Comparison of ENCODE assay signal across 11 mouse cellular contexts in genomic region chr4:153217541-153217980, GRCm38 (mm10).
DNase-seq lines count a peak whose midpoint lies in the region; ATAC-seq and TF ChIP-seq lines count a peak whose summit lies in the region.
"Had no signal": no experiment of that assay in that cellular context is flagged by ENCODE, and none has a peak within 500 bp of the region (broad histone marks: within the 10 kb centered on the region; RNA-seq: fewer than 3 reads in every experiment).

No protein-coding gene starts in this region.

- H3K4me1 ChIP-seq in limb, embryonic 15.5 days, result peaks cover 7% of the 10 kb centered on the region
- no peaks in the 10 kb centered on the region for H3K4me1 ChIP-seq in hindbrain, embryonic 14.5 days (replicated peaks; ENCODE audit: control insufficient read depth, insufficient read depth, low read length)

- H3K4me3 ChIP-seq in layer of hippocampus, adult 2 months, result no peak overlapping the region
- no peak overlapping the region for H3K4me3 ChIP-seq in limb, embryonic 15.5 days
- H3K4me3 ChIP-seq in hindbrain, embryonic 14.5 days (replicated peaks; ENCODE audit: low read length), result no peak overlapping the region
- H3K4me3 ChIP-seq: erythroblast, embryonic 14.5 days; neural tube, embryonic 13.5 days had no signal

- H3K9me3 ChIP-seq in limb, embryonic 15.5 days, result no peaks in the 10 kb centered on the region
- no peaks in the 10 kb centered on the region for H3K9me3 ChIP-seq in hindbrain, embryonic 14.5 days (ENCODE audit: control insufficient read depth, low read length)

- peak overlapping the region; percentile 18; the same call in 1 of the 2 replicates for H3K27ac ChIP-seq in layer of hippocampus, adult 2 months
- no peak overlapping the region for H3K27ac ChIP-seq in limb, embryonic 15.5 days
- H3K27ac ChIP-seq in hindbrain, embryonic 14.5 days, result no peak overlapping the region
- H3K27ac ChIP-seq: macrophage; neural tube, embryonic 13.5 days had no signal

- H3K4me2 ChIP-seq in limb, embryonic 15.5 days, result no peak overlapping the region
- H3K4me2 ChIP-seq in hindbrain, embryonic 14.5 days (replicated peaks), result no peak overlapping the region
- H3K4me2 ChIP-seq: neural tube, embryonic 13.5 days had no signal

- 63% methylated on average over 9 of the region's 9 CpGs for WGBS in limb, embryonic 15.5 days
- WGBS in hindbrain, embryonic 14.5 days, result 78% methylated on average over 9 of the region's 9 CpGs

- intact Hi-C loops in heart, postnatal 10 days (cut with DNase I), result no loop called here

- H3K36me3 ChIP-seq in limb, embryonic 15.5 days, result no peaks in the 10 kb centered on the region
- no peaks in the 10 kb centered on the region for H3K36me3 ChIP-seq in hindbrain, embryonic 14.5 days (replicated peaks; ENCODE audit: control insufficient read depth, insufficient read depth)
- H3K36me3 ChIP-seq: neural tube, embryonic 13.5 days had no signal

- DNase-seq in layer of hippocampus, adult 2 months (ENCODE audit: low spot score in 2 of 2), result no peak
- no peak for DNase-seq in layer of hippocampus, postnatal 14 days (ENCODE audit: low spot score in 2 of 2)
- DNase-seq in adrenal gland, postnatal 36 days, result peak; percentile 21 to 37
- peak; percentile 27 to 43 for DNase-seq in heart, postnatal 10 days
- no peak for DNase-seq in hindbrain, embryonic 14.5 days (ENCODE audit: low spot score)
- DNase-seq in spleen, adult 12 weeks (ENCODE audit: low spot score), result no peak
- DNase-seq in urinary bladder, postnatal 10 days (ENCODE audit: low spot score), result no peak

- ATAC-seq in limb, embryonic 15.5 days (ENCODE audit: insufficient number of reproducible peaks, low FRiP score, low TSS enrichment, low read depth), result peak; percentile 37; the same call in 1 of the 2 replicates
- ATAC-seq in hindbrain, embryonic 14.5 days (ENCODE audit: low FRiP score), result no peak

- TF ChIP-seq CTCF in layer of hippocampus, adult 2 months (conservative IDR thresholded peaks at IDR 0.05), result no peak

- no peak overlapping the region for H3K9ac ChIP-seq in limb, embryonic 15.5 days
- no peak overlapping the region for H3K9ac ChIP-seq in hindbrain, embryonic 14.5 days
- H3K9ac ChIP-seq: neural tube, embryonic 13.5 days had no signal

- 0 out of 2 replicates have a peak, but pooled peaks cover 3% of the 10 kb centered on the region for H3K27me3 ChIP-seq in limb, embryonic 15.5 days
- H3K27me3 ChIP-seq in hindbrain, embryonic 14.5 days (ENCODE audit: control insufficient read depth, insufficient read depth, low read length), result no peaks in the 10 kb centered on the region
- H3K27me3 ChIP-seq: neural tube, embryonic 13.5 days had no signal

Comparison
In these comparisons a context has a peak if more than half of its experiments do, and no peak if none do; other contexts are left out.
1. DNase-seq: peak in adrenal gland, postnatal 36 days (2 of 2) and heart, postnatal 10 days (2 of 2); none in layer of hippocampus, adult 2 months (0 of 2), layer of hippocampus, postnatal 14 days (0 of 2), hindbrain, embryonic 14.5 days (single experiment), spleen, adult 12 weeks (single experiment) and urinary bladder, postnatal 10 days (single experiment).